Mouse (Mus musculus) forebrain, embryonic 11.5 days (tissue): ENCODE measurements at regions not wholly inside any gene's neighbourhood (a gene's known extent, or its start where the extent isn't known, plus 50 kb on each side); places are given as distances from the start of the nearest gene placed in this dataset.

Experiments used
- ATAC-seq: fragments of 200-750 bp; cut with Nextera tagmentation; replicated peaks from 2 replicates; pipeline ENCODE4 v1.8.0; 2017; ENCODE audit warnings: moderate TSS enrichment; ENCODE audit not compliant: low FRiP score
- DNase-seq: peaks from one replicate; pipeline ENCODE4 v3.0.0-alpha.2; 2017; ENCODE audit warnings: low spot score
- H3K27ac ChIP-seq: fragments of 300-500 bp; sonication (generic); 2 replicates; pipeline ENCODE4 v1.5.1; 2014; ENCODE audit warnings: low read depth, low read length
- H3K27me3 ChIP-seq: fragments of 300-500 bp; sonication (generic); 2 replicates; pipeline ENCODE4 v1.6.1; 2014; ENCODE audit warnings: mild to moderate bottlenecking, low read length, mixed read lengths; ENCODE audit not compliant: control insufficient read depth, insufficient read depth
- H3K36me3 ChIP-seq: fragments of 300-500 bp; sonication (generic); 2 replicates; pipeline ENCODE4 v1.6.1; 2014; ENCODE audit warnings: mild to moderate bottlenecking, low read length, moderate library complexity, mixed read lengths; ENCODE audit not compliant: control insufficient read depth, insufficient read depth
- H3K4me1 ChIP-seq: fragments of 300-500 bp; sonication (generic); replicated peaks from 2 replicates; pipeline ENCODE4 v1.6.1; 2014; ENCODE audit warnings: low read length, mixed read lengths; ENCODE audit not compliant: control insufficient read depth, insufficient read depth
- H3K4me2 ChIP-seq: fragments of 300-500 bp; sonication (generic); 2 replicates; pipeline ENCODE4 v1.6.1; 2014; ENCODE audit warnings: low read depth, mild to moderate bottlenecking, low read length, moderate library complexity, mixed read lengths; ENCODE audit not compliant: severe bottlenecking
- H3K4me3 ChIP-seq: fragments of 300-500 bp; sonication (generic); 2 replicates; pipeline ENCODE4 v1.5.1; 2014; ENCODE audit warnings: low read depth, low read length
- H3K9ac ChIP-seq: fragments of 300-500 bp; sonication (generic); 2 replicates; pipeline ENCODE4 v1.6.1; 2014; ENCODE audit warnings: low read length
- H3K9me3 ChIP-seq: fragments of 300-500 bp; sonication (generic); 2 replicates; pipeline ENCODE4 v1.6.1; 2016; ENCODE audit warnings: low read length, mixed read lengths; ENCODE audit not compliant: control insufficient read depth
- whole genome bisulfite sequencing: fragments of 180-500 bp; shearing (Covaris S2); extraction: QIAGEN DNeasy Blood & Tissue Kit; methylation state at CpG from one replicate; pipeline ENCODE4 v1.1.7; 2014; 5-methylcytosine and 5-hydroxymethylcytosine counted together

DNA sequence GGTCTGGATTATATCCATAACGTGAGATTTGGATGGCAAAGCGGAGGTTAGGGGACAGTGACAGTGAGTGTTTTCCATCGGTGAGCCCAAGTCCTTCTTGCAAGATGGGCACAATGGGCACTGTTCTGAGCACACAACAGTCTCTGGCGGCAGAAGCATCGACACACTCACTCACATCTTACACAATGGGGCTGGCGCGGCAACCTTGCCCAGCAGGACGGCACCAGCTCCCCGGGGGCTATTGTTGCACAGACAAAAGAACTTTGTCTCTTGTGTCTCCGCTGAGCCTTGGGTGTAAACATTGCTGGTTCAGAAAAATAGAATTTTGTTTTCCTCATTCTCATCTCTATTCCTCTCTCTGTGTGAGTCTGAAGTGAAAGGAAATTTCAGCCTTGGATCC is 53.6 kb upstream of the Cldn18 start:
- DNase-seq: peak; percentile 61
- no peaks in the 10 kb centered on the region for H3K27me3 ChIP-seq
- no peak; the same call in 1 of the 2 replicates for ATAC-seq
- no peaks in the 10 kb centered on the region; the same call in 1 of the 2 replicates for H3K4me1 ChIP-seq
- H3K36me3 ChIP-seq: no peaks in the 10 kb centered on the region
- WGBS: 1% methylated on average over 10 of the region's 10 CpGs
- no peaks in the 10 kb centered on the region for H3K9me3 ChIP-seq
- no peak overlapping the region for H3K4me3 ChIP-seq
- peak overlapping the region; percentile 21; the same call in 1 of the 2 replicates for H3K9ac ChIP-seq
- H3K27ac ChIP-seq: no peak overlapping the region
- peak overlapping the region; percentile 34; the same call in 1 of the 2 replicates for H3K4me2 ChIP-seq
